Mouse (Mus musculus) lung, adult 2 months (tissue): ENCODE results near the gene Sfta2. TPM values are rescaled to one million over a fixed set of nuclear protein-coding genes. Genes with fewer than 3 reads are reported as not detected.

Experiments
- DNase-seq: peaks from one replicate; pipeline ENCODE4 v3.0.0; 2022
- H3K4me1 ChIP-seq: fragments of 200-500 bp; 2 replicates; pipeline ENCODE4 v1.6.1; 2011; ENCODE audit warnings: low read length; ENCODE audit not compliant: control insufficient read depth, insufficient read depth
- H3K4me3 ChIP-seq: fragments of 200-500 bp; replicated peaks from 2 replicates; pipeline ENCODE3; 2011; ENCODE audit warnings: low read depth, mild to moderate bottlenecking, control low read depth, low read length; ENCODE audit errors: extremely low read depth
- CTCF ChIP-seq: fragments of 200-500 bp; IDR thresholded peaks from 2 replicates; pipeline ENCODE4 v1.5.1; 2011; ENCODE audit warnings: mild to moderate bottlenecking, low read length, control low read depth; ENCODE audit not compliant: insufficient read depth
- POLR2A ChIP-seq: fragments of 200-500 bp; IDR thresholded peaks from 2 replicates; pipeline ENCODE4 v1.6.1; 2011; ENCODE audit warnings: low read depth, mild to moderate bottlenecking, control low read depth, low read length, borderline replicate concordance; ENCODE audit errors: extremely low read depth
- WGBS: fragments of 180-500 bp; shearing (Covaris S2); methylation state at CpG from one replicate; pipeline ENCODE4 v1.1.7; 2018; 5-methylcytosine and 5-hydroxymethylcytosine counted together
- polyA plus RNA-seq: library from polyadenylated mRNA; depleted of rRNA; stranded (reverse); fragments of >200 nt; gene quantifications from 2 replicates; pipeline ENCODE4 v1.2.3, GENCODE M21; 2012

The Sfta2 gene
- polyA plus RNA-seq, 1 experiment, result 257 TPM

- WGBS, result 63% methylated on average over 3 of the region's 3 CpGs
- DNase-seq, result no peak
- H3K4me3 ChIP-seq, result no peak overlapping the region
- TF ChIP-seq CTCF (no peak), POLR2A (no peak)
- no peaks in the 10 kb centered on the region for H3K4me1 ChIP-seq
Measured at GRCm38 (mm10) chr17:35635202-35635601, 33.9 kb downstream of the Sfta2 start.

- peak; percentile 61 for DNase-seq
- no peak for TF ChIP-seq POLR2A
- peak; percentile 64 for TF ChIP-seq CTCF
- Histone ChIP-seq H3K4me3 (peak overlapping the region; percentile 40), H3K4me1 (no peaks in the 10 kb centered on the region)
- 1% methylated on average over 15 of the region's 15 CpGs for WGBS
Measured at GRCm38 (mm10) chr17:35635699-35636111, 34.4 kb downstream of the Sfta2 start.

- Histone ChIP-seq H3K4me1 (no peaks in the 10 kb centered on the region), H3K4me3 (no peak overlapping the region)
- DNase-seq, result peak; percentile 79
- no peak for TF ChIP-seq CTCF
- no peak for TF ChIP-seq POLR2A
- WGBS, result 32% methylated on average over 5 of the region's 5 CpGs
Measured at GRCm38 (mm10) chr17:35636363-35636762, 35.0 kb downstream of the Sfta2 start.

- 17% methylated on average over 14 of the region's 14 CpGs for WGBS
- peak; percentile 56 for DNase-seq
- Histone ChIP-seq H3K4me1 (no peaks in the 10 kb centered on the region), H3K4me3 (no peak overlapping the region)
- TF ChIP-seq POLR2A (no peak), CTCF (no peak)
Measured at GRCm38 (mm10) chr17:35638475-35639190, 37.3 kb downstream of the Sfta2 start.

- 44% methylated on average over 6 of the region's 6 CpGs for WGBS
- DNase-seq, result peak; percentile 9
Measured at GRCm38 (mm10) chr17:35639352-35639751, 38.0 kb downstream of the Sfta2 start.

GRCm38 (mm10) chr17:35643609-35644236 is 42.4 kb downstream of the Sfta2 start, which contains the start of gene Mucl3:
Gene Mucl3, minus strand, starts transcription at chr17:35643695.
- peak; percentile 25 for DNase-seq
- Histone ChIP-seq H3K4me1 (0 out of 2 replicates have a peak, but pooled peaks cover 2% of the 10 kb centered on the region), H3K4me3 (no peak within 1 kb of the TSS)
- 60% methylated on average over 13 of the region's 13 CpGs for WGBS
- no peak for TF ChIP-seq CTCF
- 0 out of 2 replicates have a peak, but pooled peaks have one; percentile 28 for TF ChIP-seq POLR2A

More at GRCm38 (mm10) chr17:35639352-35639751, 38.0 kb downstream of the Sfta2 start:
- Histone ChIP-seq H3K4me3 (no peak overlapping the region), H3K4me1 (0 out of 2 replicates have a peak, but pooled peaks cover 2% of the 10 kb centered on the region)
- TF ChIP-seq POLR2A, result no peak
- TF ChIP-seq CTCF, result no peak

GRCm38 (mm10) chr17:35649429-35649828 is 48.1 kb downstream of the Sfta2 start:
- H3K4me3 ChIP-seq, result peak overlapping the region; percentile 63
- H3K4me1 ChIP-seq, result 0 out of 2 replicates have a peak, but pooled peaks cover 2% of the 10 kb centered on the region
- DNase-seq, result peak; percentile 56

GRCm38 (mm10) chr17:35653086-35653485 is 51.7 kb downstream of the Sfta2 start:
- no peak overlapping the region for H3K4me3 ChIP-seq
- WGBS, result 62% methylated on average over 2 of the region's 2 CpGs
- 0 out of 2 replicates have a peak, but pooled peaks cover 2% of the 10 kb centered on the region for H3K4me1 ChIP-seq
- TF ChIP-seq POLR2A (no peak), CTCF (no peak)
- no peak for DNase-seq

More at GRCm38 (mm10) chr17:35649429-35649828, 48.1 kb downstream of the Sfta2 start:
- TF ChIP-seq CTCF (no peak), POLR2A (no peak)
- WGBS, result 54% methylated on average over 2 of the region's 2 CpGs

GRCm38 (mm10) chr17:35665957-35666515 is 64.7 kb downstream of the Sfta2 start:
- TF ChIP-seq CTCF (peak; percentile 82), POLR2A (peak; percentile 48; the same call in 1 of the 2 replicates)
- Histone ChIP-seq H3K4me3 (peak overlapping the region; percentile 62), H3K4me1 (peaks cover 3% of the 10 kb centered on the region)
- peak; percentile 67 for DNase-seq
- WGBS, result 68% methylated on average over 17 of the region's 17 CpGs

- Histone ChIP-seq H3K4me1 (peaks cover 3% of the 10 kb centered on the region), H3K4me3 (peak overlapping the region; percentile 94)
- WGBS, result 7% methylated on average over 13 of the region's 13 CpGs
- TF ChIP-seq POLR2A (no peak), CTCF (no peak)
- DNase-seq, result no peak
Measured at GRCm38 (mm10) chr17:35666851-35667256, 65.5 kb downstream of the Sfta2 start.
